Mouse (Mus musculus): Measurements from ENCODE around the gene Tmem235.

The Tmem235 gene

GRCm38 (mm10) chr11:117858392-117858791, 2.2 kb upstream of the Tmem235 start:
- no peak for ATAC-seq (ENCODE audit: insufficient number of reproducible peaks, low FRiP score, low TSS enrichment)

- no peak for ATAC-seq (ENCODE audit: insufficient number of reproducible peaks, low FRiP score, low TSS enrichment)
Measured at GRCm38 (mm10) chr11:117863174-117863856, 2.8 kb downstream of the Tmem235 start.

- ATAC-seq (ENCODE audit: insufficient number of reproducible peaks, low FRiP score, low TSS enrichment), result no peak
Measured at GRCm38 (mm10) chr11:117864805-117865204, 4.3 kb downstream of the Tmem235 start.

- ATAC-seq (ENCODE audit: insufficient number of reproducible peaks, low FRiP score, low TSS enrichment), result no peak
Measured at GRCm38 (mm10) chr11:117865988-117866387, 5.4 kb downstream of the Tmem235 start.

- ATAC-seq (ENCODE audit: insufficient number of reproducible peaks, low FRiP score, low TSS enrichment), result peak; percentile 45; the same call in 1 of the 2 replicates
Measured at GRCm38 (mm10) chr11:117870688-117871365, 10.3 kb downstream of the Tmem235 start.

GRCm38 (mm10) chr11:117871376-117871775, 10.8 kb downstream of the Tmem235 start:
- ATAC-seq (ENCODE audit: insufficient number of reproducible peaks, low FRiP score, low TSS enrichment), result no peak

GRCm38 (mm10) chr11:117871911-117872584, 11.5 kb downstream of the Tmem235 start:
- no peak for ATAC-seq (ENCODE audit: insufficient number of reproducible peaks, low FRiP score, low TSS enrichment)

- ATAC-seq (ENCODE audit: insufficient number of reproducible peaks, low FRiP score, low TSS enrichment), result peak; percentile 75
Measured at GRCm38 (mm10) chr11:117872861-117873608, 12.5 kb downstream of the Tmem235 start, which contains the start of gene Tha1. Gene Tha1 (minus strand): TSS chr11:117873481.

GRCm38 (mm10) chr11:117874419-117874818, 13.9 kb downstream of the Tmem235 start:
- ATAC-seq (ENCODE audit: insufficient number of reproducible peaks, low FRiP score, low TSS enrichment), result no peak

- ATAC-seq (ENCODE audit: insufficient number of reproducible peaks, low FRiP score, low TSS enrichment), result no peak
Measured at GRCm38 (mm10) chr11:117875681-117876080, 15.1 kb downstream of the Tmem235 start.

GRCm38 (mm10) chr11:117877917-117878745, 17.6 kb downstream of the Tmem235 start:
- ATAC-seq (ENCODE audit: insufficient number of reproducible peaks, low FRiP score, low TSS enrichment), result no peak

- no peak for ATAC-seq (ENCODE audit: insufficient number of reproducible peaks, low FRiP score, low TSS enrichment)
Measured at GRCm38 (mm10) chr11:117878892-117879291, 18.3 kb downstream of the Tmem235 start.

- no peak for ATAC-seq (ENCODE audit: insufficient number of reproducible peaks, low FRiP score, low TSS enrichment)
Measured at GRCm38 (mm10) chr11:117879676-117880075, 19.1 kb downstream of the Tmem235 start.

- peak; percentile 37; the same call in 1 of the 2 replicates for ATAC-seq (ENCODE audit: insufficient number of reproducible peaks, low FRiP score, low TSS enrichment)
Measured at GRCm38 (mm10) chr11:117880336-117880976, 19.9 kb downstream of the Tmem235 start.

- no peak for ATAC-seq (ENCODE audit: insufficient number of reproducible peaks, low FRiP score, low TSS enrichment)
Measured at GRCm38 (mm10) chr11:117880977-117881358, 20.4 kb downstream of the Tmem235 start.

GRCm38 (mm10) chr11:117881787-117882186, 21.2 kb downstream of the Tmem235 start:
- ATAC-seq (ENCODE audit: insufficient number of reproducible peaks, low FRiP score, low TSS enrichment), result no peak

GRCm38 (mm10) chr11:117882208-117882607, 21.7 kb downstream of the Tmem235 start:
- no peak for ATAC-seq (ENCODE audit: insufficient number of reproducible peaks, low FRiP score, low TSS enrichment)

GRCm38 (mm10) chr11:117886000-117886399, 25.4 kb downstream of the Tmem235 start:
- no peak for ATAC-seq (ENCODE audit: insufficient number of reproducible peaks, low FRiP score, low TSS enrichment)

- no peak for ATAC-seq (ENCODE audit: insufficient number of reproducible peaks, low FRiP score, low TSS enrichment)
Measured at GRCm38 (mm10) chr11:117888168-117888852, 27.8 kb downstream of the Tmem235 start.
